Mouse (Mus musculus): ENCODE data around the gene Scand1.

DNA sequence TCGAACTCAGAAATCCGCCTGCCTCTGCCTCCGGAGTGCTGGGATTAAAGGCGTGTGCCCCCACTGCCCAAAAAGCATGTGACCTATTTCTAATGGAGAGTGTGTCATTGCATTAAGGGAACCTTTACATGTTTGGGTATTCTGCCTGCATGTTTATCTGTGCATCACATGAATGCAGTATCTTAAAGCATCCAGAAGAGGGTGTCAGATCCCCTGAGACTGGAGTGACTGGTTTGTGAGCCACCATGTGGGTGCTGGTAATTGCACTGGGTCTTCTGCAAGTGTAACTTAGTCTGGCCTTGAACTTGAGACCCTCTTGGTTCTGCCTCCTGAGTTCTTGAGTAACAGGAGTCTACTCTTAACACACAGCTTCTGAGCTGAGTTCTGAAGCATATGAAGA is 25.8 kb downstream of the Scand1 start:
- TF ChIP-seq CTCF (IDR thresholded peaks at IDR 0.05; ENCODE audit: borderline replicate concordance, control insufficient read depth, extremely low read depth, insufficient read depth, low read length, poor library complexity) (no peak), POLR2A (IDR thresholded peaks at IDR 0.05; ENCODE audit: control insufficient read depth, extremely low read depth, insufficient read depth, low read length, poor library complexity) (no peak)

Measured in thymus, adult 2 months (tissue).